Mouse (Mus musculus) cerebellum, adult 2 months (tissue): ENCODE results near the gene Ucma. TPM values are rescaled to one million over a fixed set of nuclear protein-coding genes. Genes with fewer than 3 reads are reported as not detected.

Experiments
- DNase-seq, 2 experiments: peaks; one replicate each; pipeline ENCODE4 v3.0.0; 2021
- H3K27ac ChIP-seq: fragments of 200-500 bp; 2 replicates; pipeline ENCODE4 v1.5.1; 2012; ENCODE audit warnings: low read length, control low read depth, inconsistent platforms; ENCODE audit not compliant: insufficient read depth
- H3K27me3 ChIP-seq: fragments of 200-500 bp; 2 replicates; pipeline ENCODE4 v1.6.1; 2012; ENCODE audit warnings: inconsistent platforms, mild to moderate bottlenecking, low read length, moderate library complexity; ENCODE audit not compliant: control insufficient read depth, insufficient read depth
- H3K4me1 ChIP-seq: fragments of 200-500 bp; 2 replicates; pipeline ENCODE4 v1.6.1; 2011; ENCODE audit warnings: low read length; ENCODE audit not compliant: control insufficient read depth, insufficient read depth
- H3K4me3 ChIP-seq: fragments of 200-500 bp; replicated peaks from 2 replicates; pipeline ENCODE3; 2011; ENCODE audit warnings: mild to moderate bottlenecking, low read depth, low read length, control low read depth; ENCODE audit not compliant: insufficient read depth
- CTCF ChIP-seq: fragments of 200-500 bp; IDR thresholded peaks from 2 replicates; pipeline ENCODE4 v1.5.1; 2011; ENCODE audit warnings: low read depth, mild to moderate bottlenecking, control low read depth, low read length, moderate library complexity, borderline replicate concordance; ENCODE audit not compliant: insufficient read depth
- POLR2A ChIP-seq: fragments of 200-500 bp; IDR thresholded peaks from 2 replicates; pipeline ENCODE4 v1.6.1; 2011; ENCODE audit warnings: low read length, control low read depth, borderline replicate concordance; ENCODE audit not compliant: insufficient read depth
- WGBS: fragments of 180-500 bp; shearing (Covaris S2); methylation state at CpG from one replicate; pipeline ENCODE4 v1.1.7; 2018; 5-methylcytosine and 5-hydroxymethylcytosine counted together
- polyA plus RNA-seq: library from polyadenylated mRNA; depleted of rRNA; stranded (reverse); fragments of >200 nt; gene quantifications from 2 replicates; pipeline ENCODE4 v1.2.3, GENCODE M21; 2012

Gene Ucma
- polyA plus RNA-seq, 1 experiment = 14.4 TPM

GRCm38 (mm10) chr2:4954216-4954760 lies 21.6 kb upstream of the Ucma start:
- no peak overlapping the region for H3K4me3 ChIP-seq
- H3K27ac ChIP-seq = no peak overlapping the region
- no peak for DNase-seq
- H3K27me3 ChIP-seq = no peaks in the 10 kb centered on the region
- TF ChIP-seq CTCF = no peak
- no peak for TF ChIP-seq POLR2A
- 84% methylated on average over 6 of the region's 6 CpGs for WGBS
- no peaks in the 10 kb centered on the region for H3K4me1 ChIP-seq

GRCm38 (mm10) chr2:4958039-4958438 lies 17.9 kb upstream of the Ucma start:
- H3K27me3 ChIP-seq = no peaks in the 10 kb centered on the region
- WGBS = 75% methylated on average over 12 of the region's 12 CpGs
- H3K4me3 ChIP-seq = no peak overlapping the region
- no peak overlapping the region for H3K27ac ChIP-seq
- H3K4me1 ChIP-seq = no peaks in the 10 kb centered on the region
- DNase-seq = no peak
- TF ChIP-seq CTCF (no peak), POLR2A (no peak)

GRCm38 (mm10) chr2:4967806-4968205 lies 8.1 kb upstream of the Ucma start:
- Histone ChIP-seq H3K4me3 (no peak overlapping the region), H3K27ac (no peak overlapping the region), H3K27me3 (no peaks in the 10 kb centered on the region), H3K4me1 (no peaks in the 10 kb centered on the region)
- WGBS = 93% methylated on average over 2 of the region's 2 CpGs
- TF ChIP-seq CTCF (no peak), POLR2A (no peak)
- no peak for DNase-seq

- Histone ChIP-seq H3K4me3 (no peak overlapping the region), H3K4me1 (no peaks in the 10 kb centered on the region), H3K27me3 (no peaks in the 10 kb centered on the region), H3K27ac (no peak overlapping the region)
- TF ChIP-seq CTCF (no peak), POLR2A (no peak)
- no peak for DNase-seq
- 58% methylated on average over 2 of the region's 2 CpGs for WGBS
Observed at GRCm38 (mm10) chr2:4969083-4969482, 6.8 kb upstream of the Ucma start.

- peak; percentile 20 to 22 for DNase-seq
- WGBS = 13% methylated on average over 8 of the region's 8 CpGs
- H3K27ac ChIP-seq = no peak overlapping the region
- H3K4me3 ChIP-seq = no peak overlapping the region
- no peaks in the 10 kb centered on the region; the same call in 1 of the 2 replicates for H3K4me1 ChIP-seq
- TF ChIP-seq CTCF (no peak), POLR2A (no peak)
- no peaks in the 10 kb centered on the region for H3K27me3 ChIP-seq
Observed at GRCm38 (mm10) chr2:4978091-4978490, 2.2 kb downstream of the Ucma start.

GRCm38 (mm10) chr2:4983987-4984386 lies 8.1 kb downstream of the Ucma start:
- no peak overlapping the region for H3K27ac ChIP-seq
- H3K4me1 ChIP-seq = no peaks in the 10 kb centered on the region; the same call in 1 of the 2 replicates
- WGBS = 55% methylated on average over 5 of the region's 5 CpGs
- no peak for TF ChIP-seq CTCF
- TF ChIP-seq POLR2A = no peak
- no peak overlapping the region for H3K4me3 ChIP-seq
- no peaks in the 10 kb centered on the region for H3K27me3 ChIP-seq
- no peak for DNase-seq

GRCm38 (mm10) chr2:4985000-4985399 lies 9.1 kb downstream of the Ucma start:
- Histone ChIP-seq H3K4me1 (no peaks in the 10 kb centered on the region), H3K4me3 (no peak overlapping the region), H3K27ac (no peak overlapping the region), H3K27me3 (no peaks in the 10 kb centered on the region)
- no peak for DNase-seq
- WGBS = 84% methylated on average over 6 of the region's 6 CpGs
- no peak for TF ChIP-seq CTCF
- no peak for TF ChIP-seq POLR2A

- no peak for TF ChIP-seq CTCF
- TF ChIP-seq POLR2A = no peak
- no peak for DNase-seq
- H3K27ac ChIP-seq = no peak overlapping the region
- WGBS = 91% methylated on average over 4 of the region's 4 CpGs
- H3K27me3 ChIP-seq = no peaks in the 10 kb centered on the region
- H3K4me3 ChIP-seq = no peak overlapping the region
- H3K4me1 ChIP-seq = no peaks in the 10 kb centered on the region
Observed at GRCm38 (mm10) chr2:4986798-4987197, 10.9 kb downstream of the Ucma start.
